Mouse (Mus musculus): ENCODE data around the gene Prss53. TPM values are rescaled to one million over a fixed set of nuclear protein-coding genes. Genes with fewer than 3 reads are reported as not detected.
"Not testable (repeated sequence)": the region's sequence is repeated elsewhere in the genome, so short reads cannot be mapped to it uniquely, and the experiment has no call there.

Prss53 gene
- polyA plus RNA-seq, 1 experiment from 2014 or later = 2.4 TPM

GRCm38 (mm10) chr7:127840886-127841285 is 49.9 kb downstream of the Prss53 start:
- TF ChIP-seq CTCF (IDR thresholded peaks at IDR 0.05; ENCODE audit: low read depth) = no peak
- H3K4me3 ChIP-seq (ENCODE audit: low read depth, low read length) = peak overlapping the region; percentile 83
- H3K27me3 ChIP-seq (replicated peaks; ENCODE audit: control insufficient read depth, insufficient read depth, low read length) = no peaks in the 10 kb centered on the region
- peak overlapping the region; percentile 95 for H3K27ac ChIP-seq (ENCODE audit: low read depth, low read length)
- 5% methylated on average over 15 of the region's 15 CpGs for WGBS
- H3K36me3 ChIP-seq (ENCODE audit: control insufficient read depth, insufficient read depth) = peaks cover 24% of the 10 kb centered on the region
- H3K4me2 ChIP-seq (replicated peaks; ENCODE audit: low read depth) = peak overlapping the region; percentile 86
- H3K9me3 ChIP-seq (ENCODE audit: control insufficient read depth) = no peaks in the 10 kb centered on the region
- peak overlapping the region; percentile 62 for H3K9ac ChIP-seq (ENCODE audit: low read depth, low read length)
- peak; percentile 31 for ATAC-seq
- H3K4me1 ChIP-seq (replicated peaks; ENCODE audit: control insufficient read depth, insufficient read depth, low read length) = no peaks in the 10 kb centered on the region; the same call in 1 of the 2 replicates

- H3K4me1 ChIP-seq (replicated peaks; ENCODE audit: control insufficient read depth, insufficient read depth, low read length); H3K27me3 ChIP-seq (replicated peaks; ENCODE audit: control insufficient read depth, insufficient read depth, low read length); H3K27ac ChIP-seq (ENCODE audit: low read depth, low read length); H3K4me3 ChIP-seq (ENCODE audit: low read depth, low read length); H3K9me3 ChIP-seq (ENCODE audit: control insufficient read depth); H3K9ac ChIP-seq (ENCODE audit: low read depth, low read length); ATAC-seq; H3K4me2 ChIP-seq (replicated peaks; ENCODE audit: low read depth): not testable (repeated sequence)
- 75% methylated on average over 2 of the region's 2 CpGs for WGBS
- H3K36me3 ChIP-seq (ENCODE audit: control insufficient read depth, insufficient read depth) = peaks cover 21% of the 10 kb centered on the region
- TF ChIP-seq CTCF (IDR thresholded peaks at IDR 0.05; ENCODE audit: low read depth) = peak; percentile 23
These were observed 50.7 kb downstream of the Prss53 start for GRCm38 (mm10) chr7:127840031-127840430.

GRCm38 (mm10) chr7:127837878-127838277 is 52.9 kb downstream of the Prss53 start:
- not testable (repeated sequence) for H3K4me3 ChIP-seq (ENCODE audit: low read depth, low read length); ATAC-seq; H3K27ac ChIP-seq (ENCODE audit: low read depth, low read length); H3K9ac ChIP-seq (ENCODE audit: low read depth, low read length); H3K27me3 ChIP-seq (replicated peaks; ENCODE audit: control insufficient read depth, insufficient read depth, low read length); H3K36me3 ChIP-seq (ENCODE audit: control insufficient read depth, insufficient read depth); H3K4me1 ChIP-seq (replicated peaks; ENCODE audit: control insufficient read depth, insufficient read depth, low read length); H3K9me3 ChIP-seq (ENCODE audit: control insufficient read depth); H3K4me2 ChIP-seq (replicated peaks; ENCODE audit: low read depth)
- WGBS = 80% methylated on average over 4 of the region's 4 CpGs

- WGBS = 89% methylated on average over 5 of the region's 5 CpGs
- no peaks in the 10 kb centered on the region; the same call in 1 of the 2 replicates for H3K4me1 ChIP-seq (replicated peaks; ENCODE audit: control insufficient read depth, insufficient read depth, low read length)
- ATAC-seq = no peak
These were observed 53.3 kb downstream of the Prss53 start for GRCm38 (mm10) chr7:127837473-127837872.

More at GRCm38 (mm10) chr7:127837473-127837872, 53.3 kb downstream of the Prss53 start:
- TF ChIP-seq CTCF (IDR thresholded peaks at IDR 0.05; ENCODE audit: low read depth) = no peak
- Histone ChIP-seq H3K27me3 (replicated peaks; ENCODE audit: control insufficient read depth, insufficient read depth, low read length) (no peaks in the 10 kb centered on the region), H3K36me3 (ENCODE audit: control insufficient read depth, insufficient read depth) (no peaks in the 10 kb centered on the region), H3K27ac (ENCODE audit: low read depth, low read length) (no peak overlapping the region), H3K9ac (ENCODE audit: low read depth, low read length) (no peak overlapping the region), H3K9me3 (ENCODE audit: control insufficient read depth) (no peaks in the 10 kb centered on the region), H3K4me2 (replicated peaks; ENCODE audit: low read depth) (no peak overlapping the region), H3K4me3 (ENCODE audit: low read depth, low read length) (no peak overlapping the region)

Other genes with a start within 250 kb of the Prss53 start
- 26.6 and 27.7 TPM in 2 replicates for gene Bcl7c, start 182.0 kb downstream of the Prss53 start, polyA plus RNA-seq (2015; fragmentation: Nextera tagmentation; extraction: Ambion mirVana)
- gene Ctf1, start 178.2 kb downstream of the Prss53 start, polyA plus RNA-seq (2015; fragmentation: Nextera tagmentation; extraction: Ambion mirVana) = 4.1 TPM in 2 replicates
- gene Ctf2, start 158.8 kb downstream of the Prss53 start, polyA plus RNA-seq (2015; fragmentation: Nextera tagmentation; extraction: Ambion mirVana) = not detected in 2 replicates
- 2.1 and 2.2 TPM in 2 replicates for gene Fbxl19, start 146.4 kb downstream of the Prss53 start, polyA plus RNA-seq (2015; fragmentation: Nextera tagmentation; extraction: Ambion mirVana)
- 18.7 and 21.8 TPM in 2 replicates for gene Orai3, start 121.2 kb downstream of the Prss53 start, polyA plus RNA-seq (2015; fragmentation: Nextera tagmentation; extraction: Ambion mirVana)
- 9.7 and 9.9 TPM in 2 replicates for gene Setd1a, start 114.3 kb downstream of the Prss53 start, polyA plus RNA-seq (2015; fragmentation: Nextera tagmentation; extraction: Ambion mirVana)
- not detected in 2 replicates for gene Gm49388, start 105.4 kb downstream of the Prss53 start, polyA plus RNA-seq (2015; fragmentation: Nextera tagmentation; extraction: Ambion mirVana)
- gene Hsd3b7, start 90.4 kb downstream of the Prss53 start, polyA plus RNA-seq (2015; fragmentation: Nextera tagmentation; extraction: Ambion mirVana) = 35.2 and 37.3 TPM in 2 replicates
- 38.9 and 46.6 TPM in 2 replicates for gene Stx4a, start 66.7 kb downstream of the Prss53 start, polyA plus RNA-seq (2015; fragmentation: Nextera tagmentation; extraction: Ambion mirVana)
- 0.74 and 1.1 TPM in 2 replicates for gene Stx1b, start 66.4 kb downstream of the Prss53 start, polyA plus RNA-seq (2015; fragmentation: Nextera tagmentation; extraction: Ambion mirVana)
- 4.5 and 5.4 TPM in 2 replicates for gene Zfp646, start 14.7 kb downstream of the Prss53 start, polyA plus RNA-seq (2015; fragmentation: Nextera tagmentation; extraction: Ambion mirVana)
- 5.4 and 6.1 TPM in 2 replicates for gene Zfp668, start 14.1 kb downstream of the Prss53 start, polyA plus RNA-seq (2015; fragmentation: Nextera tagmentation; extraction: Ambion mirVana)
- not detected in 2 replicates for gene Gm21974, start 4.5 kb upstream of the Prss53 start, polyA plus RNA-seq (2015; fragmentation: Nextera tagmentation; extraction: Ambion mirVana)
- 194 and 219 TPM in 2 replicates for gene Vkorc1, start 4.6 kb upstream of the Prss53 start, polyA plus RNA-seq (2015; fragmentation: Nextera tagmentation; extraction: Ambion mirVana)
- 94.0 and 94.2 TPM in 2 replicates for gene Bckdk, start 13.1 kb upstream of the Prss53 start, polyA plus RNA-seq (2015; fragmentation: Nextera tagmentation; extraction: Ambion mirVana)
- gene Kat8, start 21.5 kb upstream of the Prss53 start, polyA plus RNA-seq (2015; fragmentation: Nextera tagmentation; extraction: Ambion mirVana) = 17.4 and 18.0 TPM in 2 replicates
- 63.0 and 64.4 TPM in 2 replicates for gene Prss8, start 39.1 kb upstream of the Prss53 start, polyA plus RNA-seq (2015; fragmentation: Nextera tagmentation; extraction: Ambion mirVana)
- gene Prss36, start 55.8 kb upstream of the Prss53 start, polyA plus RNA-seq (2015; fragmentation: Nextera tagmentation; extraction: Ambion mirVana) = 6.3 and 6.6 TPM in 2 replicates
- gene Fus, start 76.5 kb upstream of the Prss53 start, polyA plus RNA-seq (2015; fragmentation: Nextera tagmentation; extraction: Ambion mirVana) = 120 and 132 TPM in 2 replicates
- gene Pycard, start 102.9 kb upstream of the Prss53 start, polyA plus RNA-seq (2015; fragmentation: Nextera tagmentation; extraction: Ambion mirVana) = 537 and 545 TPM in 2 replicates
- gene Trim72, start 113.0 kb upstream of the Prss53 start, polyA plus RNA-seq (2015; fragmentation: Nextera tagmentation; extraction: Ambion mirVana) = 0.29 and 0.47 TPM in 2 replicates
- 0.70 and 0.88 TPM in 2 replicates for gene Itgam, start 171.7 kb upstream of the Prss53 start, polyA plus RNA-seq (2015; fragmentation: Nextera tagmentation; extraction: Ambion mirVana)
- not detected in 2 replicates for gene Gm49368, start 171.7 kb upstream of the Prss53 start, polyA plus RNA-seq (2015; fragmentation: Nextera tagmentation; extraction: Ambion mirVana)
- gene Itgax, start 238.6 kb upstream of the Prss53 start, polyA plus RNA-seq (2015; fragmentation: Nextera tagmentation; extraction: Ambion mirVana) = 1.6 TPM in 2 replicates

All from intestine, postnatal 0 days (tissue).